Mouse (Mus musculus) CH12.LX (cell line): ENCODE results near the gene Kctd14.

ENCODE experiments used
- CTCF ChIP-seq, 2 experiments: IDR thresholded peaks in 1 of 2; conservative IDR thresholded peaks in 1 of 2; 2 replicates each; pipeline ENCODE4 v1.5.1; 2011 to 2012; ENCODE audit warnings: low read depth in 2 of 2, low read length in 2 of 2, improper control_type of control experiment in 1 of 2, inconsistent platforms in 1 of 2, mild to moderate bottlenecking in 1 of 2, moderate library complexity in 1 of 2
- E2F4 ChIP-seq: IDR thresholded peaks from 2 replicates; pipeline ENCODE4 v1.6.1; 2011; ENCODE audit warnings: low read depth, low read length, improper control_type of control experiment; ENCODE audit not compliant: insufficient replicate concordance
- ETS1 ChIP-seq: conservative IDR thresholded peaks from 2 replicates; pipeline ENCODE4 v1.6.1; 2012; ENCODE audit warnings: low read depth, mild to moderate bottlenecking, inconsistent platforms, low read length, improper control_type of control experiment, moderate library complexity
- HCFC1 ChIP-seq: IDR thresholded peaks from 2 replicates; pipeline ENCODE4 v1.6.1; 2012; ENCODE audit warnings: low read depth, mild to moderate bottlenecking, inconsistent platforms, low read length, improper control_type of control experiment
- MAX ChIP-seq: IDR thresholded peaks from 2 replicates; pipeline ENCODE4 v1.6.1; 2011; ENCODE audit warnings: low read length, improper control_type of control experiment
- POLR2A ChIP-seq: IDR thresholded peaks from 2 replicates; pipeline ENCODE4 v1.6.1; 2011; ENCODE audit warnings: low read depth, mild to moderate bottlenecking, improper control_type of control experiment, low read length
- SMC3 ChIP-seq: IDR thresholded peaks from 2 replicates; pipeline ENCODE4 v1.6.1; 2011; ENCODE audit warnings: low read depth, low read length, improper control_type of control experiment

DNA sequence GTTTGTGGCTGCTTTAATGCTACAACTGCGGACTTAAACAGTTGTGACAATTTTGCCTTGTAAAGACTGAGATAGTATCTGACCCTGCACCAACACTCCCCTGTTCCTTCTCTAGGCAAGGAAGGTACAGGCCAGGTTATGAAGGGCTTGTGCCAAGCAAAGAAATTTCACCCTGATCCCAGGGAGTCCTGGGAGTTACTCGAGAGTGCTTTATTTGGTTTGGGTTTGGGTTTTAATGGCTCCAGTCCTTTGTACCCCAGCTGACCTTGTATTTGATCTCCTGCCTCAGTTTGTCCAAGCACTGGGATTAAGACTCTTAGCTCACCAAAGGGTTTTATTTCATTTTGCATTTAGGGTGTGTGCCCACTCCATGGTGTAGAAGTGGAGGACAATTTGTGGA is 40.0 kb upstream of the Kctd14 start:
- TF ChIP-seq E2F4, result no peak
- TF ChIP-seq POLR2A, result no peak
- TF ChIP-seq CTCF (conservative IDR thresholded peaks at IDR 0.05 in 1 of 2, IDR thresholded peaks at IDR 0.05 in 1 of 2; ENCODE audit: low read depth in 2 of 2, low read length in 2 of 2), result no peak
- TF ChIP-seq SMC3, result no peak
- TF ChIP-seq HCFC1, result no peak
- TF ChIP-seq ETS1, result no peak
- TF ChIP-seq MAX, result no peak
